28 mouse cellular contexts compared by ENCODE assay signal in genomic region chr11:7371835-7372234, GRCm38 (mm10).
"Had no signal": no experiment of that assay in that cellular context is flagged by ENCODE, and none has a peak within 500 bp of the region (broad histone marks: within the 10 kb centered on the region; RNA-seq: fewer than 3 reads in every experiment).

No protein-coding gene starts in this region.

- H3K9me3 ChIP-seq: embryonic facial prominence, embryonic 12.5 days; embryonic facial prominence, embryonic 13.5 days; embryonic facial prominence, embryonic 15.5 days; forebrain, embryonic 10.5 days; forebrain, embryonic 12.5 days; forebrain, embryonic 13.5 days; forebrain, embryonic 15.5 days had no signal

- H3K27me3 ChIP-seq: embryonic facial prominence, embryonic 12.5 days; embryonic facial prominence, embryonic 13.5 days; embryonic facial prominence, embryonic 15.5 days; forebrain, embryonic 12.5 days; forebrain, embryonic 13.5 days; forebrain, embryonic 15.5 days had no signal

- H3K4me2 ChIP-seq: embryonic facial prominence, embryonic 12.5 days; embryonic facial prominence, embryonic 13.5 days; embryonic facial prominence, embryonic 15.5 days; forebrain, embryonic 12.5 days; forebrain, embryonic 13.5 days; forebrain, embryonic 15.5 days had no signal

- H3K27ac ChIP-seq: embryonic facial prominence, embryonic 12.5 days; embryonic facial prominence, embryonic 13.5 days; embryonic facial prominence, embryonic 15.5 days; forebrain, embryonic 10.5 days; forebrain, embryonic 12.5 days; forebrain, embryonic 13.5 days; forebrain, embryonic 15.5 days; gastrocnemius, adult 2 months; heart, adult 2 months had no signal

- H3K4me3 ChIP-seq: embryonic facial prominence, embryonic 12.5 days; embryonic facial prominence, embryonic 13.5 days; embryonic facial prominence, embryonic 15.5 days; erythroblast, embryonic 14.5 days; forebrain, embryonic 10.5 days; forebrain, embryonic 12.5 days; forebrain, embryonic 13.5 days; forebrain, embryonic 15.5 days; gastrocnemius, adult 2 months; heart, adult 2 months had no signal

- DNase-seq: cerebellum, adult 2 months; cerebellum, adult 8-10 months; cerebellum, adult 9-10 months; cerebellum, adult 9-11 months; cerebellum, postnatal 10 days; cerebellum, postnatal 14 days; cerebellum, postnatal 25 days; cerebellum, postnatal 36 days; embryo, embryonic 11 days; forebrain, postnatal 0 days; gastrocnemius, adult 2 months; gastrocnemius, postnatal 10 days; gastrocnemius, postnatal 14 days; gastrocnemius, postnatal 25 days; gastrocnemius, postnatal 36 days; heart, adult 11 months; heart, adult 18-20 months; heart, adult 2 months had no signal

- H3K36me3 ChIP-seq: embryonic facial prominence, embryonic 12.5 days; embryonic facial prominence, embryonic 13.5 days; embryonic facial prominence, embryonic 15.5 days; forebrain, embryonic 10.5 days; forebrain, embryonic 12.5 days; forebrain, embryonic 15.5 days had no signal

- H3K4me1 ChIP-seq: embryonic facial prominence, embryonic 12.5 days; embryonic facial prominence, embryonic 13.5 days; embryonic facial prominence, embryonic 15.5 days; forebrain, embryonic 10.5 days; forebrain, embryonic 12.5 days; forebrain, embryonic 13.5 days; forebrain, embryonic 15.5 days had no signal

- H3K9ac ChIP-seq: embryonic facial prominence, embryonic 12.5 days; embryonic facial prominence, embryonic 13.5 days; embryonic facial prominence, embryonic 15.5 days; forebrain, embryonic 12.5 days; forebrain, embryonic 13.5 days; forebrain, embryonic 15.5 days; forebrain, postnatal 0 days had no signal

- ATAC-seq: forebrain, embryonic 13.5 days; forebrain, embryonic 14.5 days; forebrain, embryonic 15.5 days; forebrain, embryonic 16.5 days; forebrain, postnatal 0 days had no signal
